Mouse (Mus musculus) limb, embryonic 15.5 days (tissue): ENCODE results near the gene Vmn1r131. TPM values are rescaled to one million over a fixed set of nuclear protein-coding genes. Genes with fewer than 3 reads are reported as not detected.
"Not testable (repeated sequence)": the region's sequence is repeated elsewhere in the genome, so short reads cannot be mapped to it uniquely, and the experiment has no call there.

Experiments
- ATAC-seq: fragments of 200-750 bp; cut with Nextera tagmentation; 2 replicates; pipeline ENCODE4 v1.8.0; 2017; ENCODE audit warnings: low read depth, moderate TSS enrichment; ENCODE audit not compliant: insufficient number of reproducible peaks, low FRiP score, low TSS enrichment
- H3K27ac ChIP-seq: fragments of 300-500 bp; sonication (generic); 2 replicates; pipeline ENCODE4 v1.5.1; 2015; ENCODE audit warnings: moderate library complexity, mild to moderate bottlenecking, inconsistent platforms
- H3K27me3 ChIP-seq: fragments of 300-500 bp; sonication (generic); 2 replicates; pipeline ENCODE4 v1.6.1; 2015; ENCODE audit warnings: inconsistent platforms
- H3K36me3 ChIP-seq: fragments of 300-500 bp; sonication (generic); 2 replicates; pipeline ENCODE4 v1.6.1; 2015; ENCODE audit warnings: inconsistent platforms
- H3K4me1 ChIP-seq: fragments of 300-500 bp; sonication (generic); 2 replicates; pipeline ENCODE4 v1.6.1; 2015; ENCODE audit warnings: inconsistent platforms
- H3K4me2 ChIP-seq: fragments of 300-500 bp; sonication (generic); 2 replicates; pipeline ENCODE4 v1.6.1; 2015; ENCODE audit warnings: mild to moderate bottlenecking, inconsistent platforms
- H3K4me3 ChIP-seq: fragments of 300-500 bp; sonication (generic); 2 replicates; pipeline ENCODE4 v1.5.1; 2015; ENCODE audit warnings: mild to moderate bottlenecking, inconsistent platforms
- H3K9ac ChIP-seq: fragments of 300-500 bp; sonication (generic); 2 replicates; pipeline ENCODE4 v1.6.1; 2015; ENCODE audit warnings: inconsistent platforms
- H3K9me3 ChIP-seq: fragments of 300-500 bp; sonication (generic); 2 replicates; pipeline ENCODE4 v1.6.1; 2016; ENCODE audit warnings: inconsistent platforms
- whole genome bisulfite sequencing: fragments of 180-500 bp; shearing (Covaris S2); methylation state at CpG from one replicate; pipeline ENCODE4 v1.1.7; 2015; 5-methylcytosine and 5-hydroxymethylcytosine counted together
- polyA plus RNA-seq: library from polyadenylated mRNA; unstranded; fragments of >200 nt; fragmentation: Nextera tagmentation; extraction: Ambion mirVana; gene quantifications from 2 replicates; pipeline ENCODE4 v1.2.1, GENCODE M21; 2015

Gene Vmn1r131
- not detected in 2 replicates for polyA plus RNA-seq

DNA sequence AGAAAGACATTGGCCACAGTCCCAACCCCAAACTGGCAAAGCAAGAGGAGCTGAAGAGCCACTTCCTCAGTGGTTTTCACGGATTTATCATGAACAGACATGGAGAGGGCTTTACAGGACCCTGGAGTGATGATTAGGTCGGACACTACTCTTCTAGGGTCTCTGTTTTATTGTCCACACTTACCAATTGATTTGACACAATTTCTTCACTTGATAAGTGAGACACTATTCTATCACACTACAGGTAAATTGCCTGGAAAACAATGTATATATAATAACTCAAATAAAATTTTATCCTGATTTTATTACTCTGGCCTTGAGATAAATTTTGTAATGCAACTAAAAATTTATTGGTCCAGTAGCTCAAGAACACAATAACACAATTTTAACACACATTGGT lies at the start of gene Vmn1r131:
Gene Vmn1r131 (minus strand): TSS at position 101 of the 400 bp plus-strand sequence.
- not testable (repeated sequence) for H3K36me3 ChIP-seq, H3K27me3 ChIP-seq, H3K4me2 ChIP-seq, ATAC-seq, H3K27ac ChIP-seq, H3K4me3 ChIP-seq, H3K9ac ChIP-seq, H3K4me1 ChIP-seq, H3K9me3 ChIP-seq
- no CpG with 5 or more reads among the region's 2 CpGs for WGBS

DNA sequence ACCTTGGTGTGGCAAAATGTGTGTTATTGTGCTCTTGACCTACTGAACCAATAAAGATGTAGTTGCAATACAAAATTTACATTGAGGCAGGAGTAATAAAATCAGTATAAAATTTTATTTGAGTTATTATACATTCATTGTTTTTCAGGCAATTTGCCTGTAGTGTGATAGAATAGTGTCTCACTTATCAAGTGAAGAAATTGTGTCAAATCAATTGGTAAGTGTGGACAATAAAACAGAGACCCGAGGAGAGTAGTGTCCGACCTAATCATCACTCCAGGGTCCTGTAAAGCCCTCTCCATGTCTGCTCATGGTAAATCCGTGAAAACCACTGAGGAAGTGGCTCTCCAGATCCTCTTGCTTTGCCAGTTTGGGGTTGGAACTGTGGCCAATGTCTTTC lies 34.4 kb downstream of the Vmn1r131 start, which contains the start of gene Vmn1r130:
Gene Vmn1r130 (plus strand): TSS at position 301 of the 400 bp plus-strand sequence.
- not testable (repeated sequence) for H3K9me3 ChIP-seq, H3K36me3 ChIP-seq, H3K27ac ChIP-seq, H3K4me2 ChIP-seq, H3K27me3 ChIP-seq, H3K4me3 ChIP-seq, ATAC-seq, H3K9ac ChIP-seq, H3K4me1 ChIP-seq
- WGBS, result no CpG with 5 or more reads among the region's 3 CpGs

Other genes with a start within 250 kb of the Vmn1r131 start
- not detected in 2 replicates for gene Vmn1r126, start 244.6 kb downstream of the Vmn1r131 start, polyA plus RNA-seq
- not detected in 2 replicates for gene Vmn1r127, start 226.2 kb downstream of the Vmn1r131 start, polyA plus RNA-seq
- not detected in 2 replicates for gene Vmn1r128, start 196.7 kb downstream of the Vmn1r131 start, polyA plus RNA-seq
- not detected in 2 replicates for gene Vmn1r129, start 184.8 kb downstream of the Vmn1r131 start, polyA plus RNA-seq
- gene Gm6882, start 113.3 kb downstream of the Vmn1r131 start, polyA plus RNA-seq, result not detected in 2 replicates
- not detected in 2 replicates for gene Vmn1r130, start 34.3 kb downstream of the Vmn1r131 start, polyA plus RNA-seq
- not detected in 2 replicates for gene Vmn1r132, start 68.0 kb upstream of the Vmn1r131 start, polyA plus RNA-seq
- gene Gm4175, start 215.4 kb upstream of the Vmn1r131 start, polyA plus RNA-seq, result not detected in 2 replicates